Mouse (Mus musculus) bone marrow, adult 2 months (tissue): ENCODE results near the gene Sycp2.

Experiments
- CTCF ChIP-seq: fragments of 200-500 bp; IDR thresholded peaks from 2 replicates; pipeline ENCODE4 v1.5.1; 2011; ENCODE audit warnings: low read length, control low read depth; ENCODE audit not compliant: control insufficient read depth, insufficient read depth
- POLR2A ChIP-seq: fragments of 200-500 bp; IDR thresholded peaks from 2 replicates; pipeline ENCODE4 v1.6.1; 2011; ENCODE audit warnings: low read depth, mild to moderate bottlenecking, control low read depth, low read length, borderline replicate concordance; ENCODE audit not compliant: control insufficient read depth

GRCm38 (mm10) chr2:178327466-178328040, 79.9 kb downstream of the Sycp2 start:
- TF ChIP-seq CTCF: no peak
- TF ChIP-seq POLR2A: no peak
